Mouse (Mus musculus) ES-Bruce4 (cell line): ENCODE measurements around the gene Stil. TPM values are rescaled to one million over a fixed set of nuclear protein-coding genes. Genes with fewer than 3 reads are reported as not detected.

Source experiments
- H3K27ac ChIP-seq: 2 replicates; pipeline ENCODE4 v1.5.1; 2012; ENCODE audit warnings: low read length, inconsistent platforms; ENCODE audit not compliant: insufficient read depth
- H3K27me3 ChIP-seq: 2 replicates; pipeline ENCODE4 v1.6.1; 2012; ENCODE audit warnings: mild to moderate bottlenecking, low read length, inconsistent platforms; ENCODE audit not compliant: control insufficient read depth, poor library complexity, insufficient read depth, severe bottlenecking
- H3K36me3 ChIP-seq: 2 replicates; pipeline ENCODE4 v1.6.1; 2012; ENCODE audit warnings: inconsistent platforms, mild to moderate bottlenecking, low read length, moderate library complexity; ENCODE audit not compliant: control insufficient read depth, poor library complexity, insufficient read depth, severe bottlenecking
- H3K4me1 ChIP-seq: one replicate; pipeline ENCODE4 v1.8.1; 2011; ENCODE audit warnings: low read length; ENCODE audit not compliant: control insufficient read depth, insufficient read depth
- H3K4me3 ChIP-seq: 2 replicates; pipeline ENCODE4 v1.5.1; 2011; ENCODE audit warnings: low read depth, mild to moderate bottlenecking, low read length
- H3K9ac ChIP-seq: 2 replicates; pipeline ENCODE4 v1.6.1; 2012; ENCODE audit warnings: low read depth, mild to moderate bottlenecking, inconsistent platforms; ENCODE audit not compliant: poor library complexity, severe bottlenecking
- H3K9me3 ChIP-seq: replicated peaks from 2 replicates; pipeline ENCODE4 v1.6.1; 2012; ENCODE audit warnings: mild to moderate bottlenecking, low read length, inconsistent platforms; ENCODE audit not compliant: control insufficient read depth, poor library complexity, insufficient read depth, severe bottlenecking
- CTCF ChIP-seq: IDR thresholded peaks from one replicate; pipeline ENCODE4 v1.8.1; 2011; ENCODE audit warnings: low read depth, low read length
- EP300 ChIP-seq: IDR thresholded peaks from 2 replicates; pipeline ENCODE4 v1.6.1; 2011; ENCODE audit warnings: low read depth, low read length; ENCODE audit not compliant: insufficient read depth
- POLR2A ChIP-seq: IDR thresholded peaks from one replicate; pipeline ENCODE4 v1.8.1; 2011; ENCODE audit warnings: low read length; ENCODE audit not compliant: insufficient read depth
- polyA plus RNA-seq: library from polyadenylated mRNA; stranded (reverse); fragments of >200 nt; gene quantifications from 2 replicates; pipeline ENCODE4 v1.2.4, GENCODE M21; 2011; ENCODE audit warnings: low read depth; ENCODE audit not compliant: missing spikeins, insufficient read depth, insufficient read length

The Stil gene
- polyA plus RNA-seq, 1 experiment, result 25.3 TPM

DNA sequence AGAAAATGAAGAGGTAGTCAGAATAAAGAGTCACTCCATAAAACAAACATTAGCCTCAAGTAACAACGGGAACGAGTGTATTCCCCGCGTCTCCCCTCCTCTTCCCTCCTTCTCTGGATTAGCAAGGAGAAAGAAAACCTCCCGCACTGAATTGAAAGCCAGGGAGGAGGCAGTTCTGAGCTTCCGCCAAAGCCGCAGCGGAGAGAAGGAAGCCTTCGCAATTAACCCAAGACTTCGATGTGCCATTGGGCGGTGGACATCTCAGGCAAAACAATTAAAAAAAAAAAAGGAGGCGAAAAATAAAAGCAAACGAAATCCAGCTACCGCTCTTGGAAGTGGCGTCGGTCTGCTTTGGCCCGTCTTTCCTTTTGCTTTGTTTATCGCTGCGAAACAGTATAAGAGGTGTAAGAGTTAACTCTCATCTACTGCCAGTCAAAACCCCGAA is 58.4 kb downstream of the Stil start:
- Histone ChIP-seq H3K4me1 (no peaks in the 10 kb centered on the region), H3K27ac (no peak overlapping the region), H3K9me3 (no peaks in the 10 kb centered on the region), H3K4me3 (no peak overlapping the region), H3K9ac (no peak overlapping the region), H3K36me3 (no peaks in the 10 kb centered on the region), H3K27me3 (peaks cover 36% of the 10 kb centered on the region)
- no peak for TF ChIP-seq POLR2A
- no peak for TF ChIP-seq CTCF
- no peak for TF ChIP-seq EP300

DNA sequence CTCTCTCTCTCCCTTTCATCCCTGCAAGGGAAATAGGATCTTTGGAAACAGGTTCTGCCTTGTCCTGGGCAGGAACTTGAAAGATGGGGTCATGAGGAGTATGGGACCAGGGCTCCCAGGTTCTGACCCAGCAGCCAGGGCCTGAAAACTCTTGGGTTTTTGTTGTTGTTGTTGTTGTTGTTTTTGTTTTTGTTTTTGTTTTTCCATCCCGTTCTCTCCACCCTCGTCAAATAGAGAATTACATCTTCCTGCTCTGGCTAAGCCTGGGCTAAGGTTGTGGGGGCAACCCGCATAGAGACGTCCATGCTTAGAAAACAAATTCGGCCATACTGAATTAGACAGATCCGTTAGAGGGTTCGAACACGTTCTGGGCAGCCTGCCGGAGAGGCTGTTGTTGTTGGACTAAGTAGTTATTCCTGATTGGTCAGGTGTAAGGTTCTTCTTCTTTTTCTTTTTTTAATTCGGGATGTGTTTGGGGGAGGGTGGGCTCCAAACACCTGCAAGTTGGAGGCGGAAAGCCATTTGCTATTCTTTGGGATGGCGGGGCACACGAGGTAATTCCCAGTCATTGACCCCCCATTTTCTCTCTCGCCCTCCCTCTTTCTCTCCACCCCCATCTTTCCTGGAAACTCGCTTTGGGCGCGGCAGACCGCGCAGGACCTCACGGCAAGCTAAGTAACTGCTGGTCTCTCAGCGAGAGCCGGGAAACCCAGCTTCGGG is 59.1 kb downstream of the Stil start:
- H3K27me3 ChIP-seq, result peaks cover 35% of the 10 kb centered on the region
- no peak overlapping the region for H3K27ac ChIP-seq
- no peaks in the 10 kb centered on the region for H3K9me3 ChIP-seq
- no peaks in the 10 kb centered on the region for H3K36me3 ChIP-seq
- TF ChIP-seq EP300, result no peak
- no peak for TF ChIP-seq POLR2A
- TF ChIP-seq CTCF, result no peak
- H3K4me1 ChIP-seq, result no peaks in the 10 kb centered on the region
- H3K9ac ChIP-seq, result peak overlapping the region; percentile 19; the same call in 1 of the 2 replicates
- no peak overlapping the region for H3K4me3 ChIP-seq

DNA sequence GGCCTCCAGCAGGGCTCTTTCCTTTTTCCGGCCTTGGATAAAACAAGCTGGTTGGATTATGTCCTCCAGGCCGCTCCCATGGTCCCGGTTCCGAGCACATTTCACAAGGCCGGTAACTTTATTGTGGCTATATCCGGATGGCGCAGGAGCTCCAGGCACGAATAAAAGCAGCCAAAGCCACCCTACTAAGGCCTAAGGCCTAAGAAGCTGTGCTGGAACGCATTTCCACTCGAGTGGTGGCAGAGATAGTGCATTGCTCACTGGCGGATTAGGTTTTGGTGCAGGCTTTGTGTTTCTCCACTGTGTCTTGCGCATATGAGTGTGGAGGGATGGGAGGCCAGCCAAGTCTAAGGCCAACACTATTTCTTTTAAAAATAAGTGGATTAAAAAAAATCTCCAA is 59.9 kb downstream of the Stil start:
- H3K9me3 ChIP-seq, result no peaks in the 10 kb centered on the region
- H3K4me3 ChIP-seq, result no peak overlapping the region
- TF ChIP-seq CTCF (no peak), POLR2A (no peak), EP300 (no peak)
- peaks cover 34% of the 10 kb centered on the region for H3K27me3 ChIP-seq
- H3K9ac ChIP-seq, result peak overlapping the region; percentile 19; the same call in 1 of the 2 replicates
- no peak overlapping the region for H3K27ac ChIP-seq
- no peaks in the 10 kb centered on the region for H3K4me1 ChIP-seq
- H3K36me3 ChIP-seq, result no peaks in the 10 kb centered on the region

DNA sequence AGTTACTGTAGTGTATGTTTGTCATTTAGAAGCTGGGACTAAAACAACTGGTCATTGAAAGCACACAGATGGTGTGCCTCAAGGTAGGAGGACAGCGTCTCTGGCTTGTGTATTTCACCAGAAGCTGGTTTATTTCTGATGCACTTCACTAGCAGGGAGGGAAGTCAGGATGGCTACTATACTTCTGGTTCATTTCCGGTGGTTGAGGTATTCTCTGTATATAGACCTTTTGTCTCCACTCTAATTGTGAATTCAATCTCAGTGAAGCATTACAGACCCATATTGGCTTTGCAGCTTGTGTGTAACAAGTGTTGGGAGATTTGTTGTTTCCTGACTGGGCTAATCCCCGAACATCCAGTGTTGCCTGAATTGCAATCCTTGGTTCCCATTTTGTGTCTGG is 60.8 kb downstream of the Stil start:
- TF ChIP-seq CTCF (no peak), POLR2A (no peak)
- Histone ChIP-seq H3K9me3 (no peaks in the 10 kb centered on the region), H3K4me1 (no peaks in the 10 kb centered on the region), H3K27me3 (peaks cover 30% of the 10 kb centered on the region), H3K9ac (no peak overlapping the region), H3K36me3 (no peaks in the 10 kb centered on the region), H3K4me3 (no peak overlapping the region), H3K27ac (no peak overlapping the region)

DNA sequence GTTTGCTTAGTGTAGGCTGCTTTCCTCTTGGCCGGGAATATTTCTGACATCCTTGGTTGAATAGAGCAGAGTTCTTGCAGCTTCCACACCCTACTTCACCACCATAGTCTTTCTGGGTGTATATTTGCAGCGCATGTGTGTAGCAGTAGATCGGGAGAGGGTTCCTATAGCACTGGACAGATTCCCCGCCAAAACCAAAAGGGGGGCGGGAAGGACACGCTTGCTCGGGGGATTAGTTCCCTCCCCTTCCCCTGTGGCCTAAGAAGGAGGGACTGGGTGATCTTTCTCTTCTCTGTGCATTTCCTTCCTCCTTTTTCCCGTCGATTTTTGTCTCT is 62.5 kb downstream of the Stil start:
- Histone ChIP-seq H3K27ac (no peak overlapping the region), H3K4me3 (no peak overlapping the region; the same call in 1 of the 2 replicates), H3K4me1 (no peaks in the 10 kb centered on the region), H3K27me3 (peaks cover 18% of the 10 kb centered on the region), H3K9ac (no peak overlapping the region), H3K36me3 (no peaks in the 10 kb centered on the region), H3K9me3 (no peaks in the 10 kb centered on the region)
- TF ChIP-seq POLR2A (no peak), CTCF (no peak), EP300 (no peak)

DNA sequence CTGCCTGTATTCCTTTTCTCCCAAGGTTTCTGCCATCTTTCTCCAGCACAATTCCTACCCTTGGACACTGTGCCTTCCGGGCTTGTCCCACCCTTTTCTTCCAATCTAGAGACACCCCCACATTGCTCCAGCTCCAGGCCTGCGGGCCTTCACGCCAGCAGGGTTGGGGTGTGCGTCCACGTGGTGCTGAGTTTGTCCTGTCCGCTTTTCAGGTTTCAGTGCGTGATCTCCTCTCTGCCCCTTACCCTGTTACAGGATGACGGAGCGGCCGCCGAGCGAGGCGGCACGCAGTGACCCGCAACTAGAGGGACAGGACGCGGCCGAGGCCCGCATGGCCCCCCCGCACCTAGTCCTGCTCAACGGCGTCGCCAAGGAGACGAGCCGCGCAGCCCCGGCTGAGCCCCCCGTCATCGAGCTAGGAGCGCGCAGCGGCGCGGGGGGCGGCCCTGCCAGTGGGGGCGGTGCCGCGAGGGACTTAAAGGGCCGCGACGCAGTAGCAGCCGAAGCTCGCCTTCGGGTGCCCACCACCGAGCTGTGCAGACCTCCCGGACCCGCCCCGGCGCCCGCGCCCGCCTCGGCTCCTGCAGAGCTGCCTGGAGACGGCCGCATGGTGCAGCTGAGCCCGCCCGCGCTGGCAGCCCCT is 63.0 kb downstream of the Stil start:
- Histone ChIP-seq H3K27ac (no peak overlapping the region), H3K4me1 (no peaks in the 10 kb centered on the region), H3K27me3 (peaks cover 14% of the 10 kb centered on the region), H3K9me3 (no peaks in the 10 kb centered on the region), H3K9ac (peak overlapping the region; percentile 41; the same call in 1 of the 2 replicates), H3K4me3 (peak overlapping the region; percentile 30), H3K36me3 (no peaks in the 10 kb centered on the region)
- no peak for TF ChIP-seq EP300
- TF ChIP-seq CTCF, result no peak
- TF ChIP-seq POLR2A, result no peak
